Mouse (Mus musculus) layer of hippocampus, postnatal 10 days (tissue): ENCODE measurements around the gene Ccdc8. TPM values are rescaled to one million over a fixed set of nuclear protein-coding genes. Genes with fewer than 3 reads are reported as not detected.

ENCODE experiments used
- DNase-seq, 2 experiments: peaks; one replicate each; pipeline ENCODE4 v3.0.0; 2021; ENCODE audit warnings: low spot score in 2 of 2
- total RNA-seq, 2 experiments: library from RNA; stranded (reverse); gene quantifications; 2 replicates each; pipeline ENCODE4 v1.2.3; 2021

The Ccdc8 gene
- total RNA-seq, 2 experiments from 2014 or later, result 3.7 to 4.4 TPM

DNA sequence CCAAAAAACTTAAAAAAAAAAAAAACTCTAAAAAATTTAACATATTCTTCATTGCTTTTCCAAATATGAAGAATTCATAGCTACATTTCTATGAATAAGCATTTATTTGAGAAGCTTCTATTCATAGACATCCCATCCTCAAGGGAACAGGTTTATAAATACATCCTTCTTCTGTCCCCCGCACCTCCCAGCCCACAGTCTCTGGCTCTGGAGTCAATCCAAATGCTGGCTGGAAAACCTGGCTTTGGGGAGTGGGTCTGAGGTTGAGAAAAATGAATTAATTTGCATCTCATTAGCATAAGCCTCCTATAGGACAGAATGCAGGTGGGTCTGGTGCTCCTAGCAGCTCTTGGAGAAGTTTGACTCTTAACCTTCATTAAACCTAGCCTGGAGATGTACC is 53.2 kb downstream of the Ccdc8 start:
- DNase-seq, result no peak

Other genes starting within 250 kb of the Ccdc8 start
- gene Slc1a5, start 211.4 kb upstream of the Ccdc8 start, total RNA-seq, result 1 to 10 TPM; 4.0 to 4.6 TPM
- 100 to 1,000 TPM; 260 to 286 TPM for gene Strn4, start 176.8 kb upstream of the Ccdc8 start, total RNA-seq
- 10 to 100 TPM; 42.2 to 45.0 TPM for gene Fkrp, start 176.0 kb upstream of the Ccdc8 start, total RNA-seq
- gene Prkd2, start 149.8 kb upstream of the Ccdc8 start, total RNA-seq, result 1 to 10 TPM; 7.5 to 9.9 TPM
- gene Dact3, start 117.4 kb upstream of the Ccdc8 start, total RNA-seq, result 10 to 100 TPM; 95.0 to 96.3 TPM
- 1 to 10 TPM in 1 of 2 experiments, under 1 TPM in 1; 0.94 to 1.3 TPM for gene Gng8, start 100.9 kb upstream of the Ccdc8 start, total RNA-seq
- gene Ptgir, start 86.2 kb upstream of the Ccdc8 start, total RNA-seq, result not detected
- gene Calm3, start 68.6 kb upstream of the Ccdc8 start, total RNA-seq, result 1,000 to 10,000 TPM; 2,090 to 2,190 TPM
- gene Pnmal2, start 48.0 kb upstream of the Ccdc8 start, total RNA-seq, result 100 to 1,000 TPM; 229 to 232 TPM
- 10 to 100 TPM; 59.8 to 62.2 TPM for gene Pnmal1, start 33.0 kb upstream of the Ccdc8 start, total RNA-seq
- gene Gm42372, start 9.6 kb upstream of the Ccdc8 start, total RNA-seq, result 10 to 100 TPM; 42.9 to 44.8 TPM
- gene Ppp5c, start 35.2 kb downstream of the Ccdc8 start, total RNA-seq, result 100 to 1,000 TPM; 142 to 148 TPM
- 10 to 100 TPM in 1 of 2 experiments, 1 to 10 TPM in 1; 7.4 to 10.1 TPM for gene Hif3a, start 69.7 kb downstream of the Ccdc8 start, total RNA-seq
- gene Psg16, start 81.3 kb downstream of the Ccdc8 start, total RNA-seq, result 1 to 10 TPM; 4.1 to 5.0 TPM
- gene Ceacam3, start 157.6 kb downstream of the Ccdc8 start, total RNA-seq, result under 1 TPM; 0.18 to 0.20 TPM
- gene Psg29, start 210.8 kb downstream of the Ccdc8 start, total RNA-seq, result under 1 TPM in 1 of 2 experiments, not detected in 1; 0.07 TPM